Mouse (Mus musculus): Measurements from ENCODE around the gene BC052040.

DNA sequence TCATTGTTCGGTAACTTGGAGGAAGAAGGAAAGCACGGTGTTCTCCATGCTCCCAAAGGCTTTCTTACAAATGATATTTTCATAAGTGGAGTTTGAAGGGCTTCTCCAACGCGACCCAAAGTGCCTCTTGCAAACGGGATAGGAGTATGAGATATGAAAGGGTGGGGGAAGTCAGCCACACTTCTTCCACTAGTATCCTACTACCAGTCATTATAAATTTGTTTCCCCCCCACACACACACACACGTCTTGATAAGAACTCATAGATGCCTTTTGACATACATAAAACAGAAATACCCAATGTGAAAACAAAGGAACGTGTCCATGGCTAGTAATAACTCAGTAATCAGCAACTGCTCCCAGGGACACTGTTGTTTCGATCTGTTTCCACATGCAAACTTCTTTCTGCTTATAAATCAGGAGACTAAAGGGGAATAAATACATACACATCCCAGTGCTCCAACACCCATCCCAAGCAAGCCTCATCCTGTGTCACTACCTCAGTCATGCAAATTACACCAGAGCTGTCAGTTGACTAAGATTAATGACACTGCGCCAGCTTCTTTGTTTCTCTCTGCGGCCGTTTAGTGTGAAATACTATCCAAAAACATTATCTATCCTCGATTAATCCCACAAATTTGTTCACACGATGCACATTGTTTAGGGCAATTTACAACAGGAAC, 43.4 kb upstream of the BC052040 start:
- no peak for TF ChIP-seq CTCF (IDR thresholded peaks at IDR 0.05; ENCODE audit: low read depth, low read length)
- TF ChIP-seq POLR2A (IDR thresholded peaks at IDR 0.05; ENCODE audit: borderline replicate concordance, low read depth, low read length): no peak

Data from bone marrow macrophage, adult 2 months (primary cell).